Mouse (Mus musculus): ENCODE results near the gene Abhd18.
A peak's percentile ranks its signal among the peaks of the same experiment; 100 is the strongest.
"Not testable (repeated sequence)": the region's sequence is repeated elsewhere in the genome, so short reads cannot be mapped to it uniquely, and the experiment has no call there.

Gene Abhd18

DNA sequence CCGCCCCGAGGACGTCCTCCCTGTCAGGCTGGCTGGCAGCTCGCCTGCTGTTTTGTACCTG, at the start of gene Abhd18:
Gene Abhd18 (plus strand): TSS at position 14 of the 61 bp plus-strand sequence.
- DNase-seq (ENCODE audit: extremely low spot score, low read depth, low spot score) = not testable (repeated sequence)

- no peak for DNase-seq (ENCODE audit: extremely low spot score, low read depth, low spot score)
These were observed 48.7 kb upstream of the Abhd18 start for GRCm38 (mm10) chr3:40798054-40798453.

DNA sequence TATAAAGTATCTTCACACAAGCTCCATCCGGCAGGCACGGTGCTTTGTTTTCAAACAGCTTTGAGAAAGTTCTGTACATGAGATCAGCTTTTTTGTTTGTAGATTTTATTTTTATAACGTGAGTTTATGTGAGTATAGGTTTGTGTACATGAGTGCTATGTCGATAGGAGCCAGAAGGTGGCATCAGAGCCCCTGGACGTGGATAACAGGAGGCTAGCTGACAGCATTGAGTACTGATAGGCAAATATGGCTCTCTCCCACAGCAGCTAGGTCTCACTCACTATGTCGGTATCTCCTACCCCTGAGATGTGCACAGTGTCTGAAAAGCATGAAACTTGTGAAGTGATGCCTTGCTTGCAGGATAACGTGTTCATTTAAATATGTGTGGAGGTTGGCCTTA, 48.3 kb upstream of the Abhd18 start:
- DNase-seq (ENCODE audit: extremely low spot score, low read depth, low spot score) = no peak

GRCm38 (mm10) chr3:40799530-40800372, 47.0 kb upstream of the Abhd18 start, which contains the start of gene Plk4:
TSS of gene Plk4 (plus strand) at chr3:40800019.
- DNase-seq (ENCODE audit: extremely low spot score, low read depth, low spot score) = peak; percentile 94

DNA sequence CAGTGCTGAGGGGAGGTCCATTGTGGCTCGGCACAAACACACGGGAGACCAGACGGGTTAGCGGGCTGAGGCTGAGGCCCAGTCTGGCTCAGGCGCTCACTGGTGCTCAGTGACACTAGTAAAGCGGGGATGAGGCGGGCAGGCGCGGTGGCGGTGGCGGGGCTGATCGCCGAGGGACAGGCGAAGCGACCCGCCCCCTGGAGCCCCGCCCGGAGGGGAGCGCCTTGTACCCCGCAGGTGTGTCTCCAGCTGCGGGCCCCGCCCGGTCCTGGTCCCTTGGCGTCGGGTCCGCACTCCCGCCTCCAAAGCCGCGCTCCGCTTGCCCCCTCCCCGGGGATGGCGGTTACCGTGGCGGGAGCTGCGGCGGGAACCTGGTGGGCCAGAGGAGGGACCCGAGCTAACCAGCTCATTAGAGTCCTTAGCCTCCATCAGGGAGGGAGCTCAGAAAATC, 46.4 kb upstream of the Abhd18 start:
- DNase-seq (ENCODE audit: extremely low spot score, low read depth, low spot score) = no peak

- DNase-seq (ENCODE audit: extremely low spot score, low read depth, low spot score) = no peak
These were observed 39.9 kb upstream of the Abhd18 start for GRCm38 (mm10) chr3:40806871-40807270.

- no peak for DNase-seq (ENCODE audit: extremely low spot score, low read depth, low spot score)
These were observed 38.1 kb upstream of the Abhd18 start for GRCm38 (mm10) chr3:40808686-40809085.

GRCm38 (mm10) chr3:40809894-40810293, 36.9 kb upstream of the Abhd18 start:
- no peak for DNase-seq (ENCODE audit: extremely low spot score, low read depth, low spot score)

DNA sequence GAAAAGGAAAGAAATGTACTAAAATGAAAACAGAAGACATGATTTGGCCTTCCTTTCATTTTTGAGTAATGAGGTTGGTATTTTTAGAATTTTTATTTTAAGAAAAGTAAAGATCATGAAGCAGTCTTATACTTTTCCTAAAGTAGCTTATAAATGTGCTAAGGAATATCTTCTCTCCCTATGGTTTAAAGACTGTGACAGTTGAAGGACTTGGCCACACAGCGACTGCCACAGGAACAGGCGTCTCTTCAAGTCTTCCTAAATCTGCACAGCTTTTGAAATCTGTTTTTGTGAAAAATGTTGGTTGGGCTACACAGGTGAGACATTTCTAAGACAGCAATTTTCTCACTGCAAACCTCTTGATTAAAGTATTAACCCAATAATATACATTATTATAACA, 33.5 kb upstream of the Abhd18 start:
- no peak for DNase-seq (ENCODE audit: extremely low spot score, low read depth, low spot score)

DNA sequence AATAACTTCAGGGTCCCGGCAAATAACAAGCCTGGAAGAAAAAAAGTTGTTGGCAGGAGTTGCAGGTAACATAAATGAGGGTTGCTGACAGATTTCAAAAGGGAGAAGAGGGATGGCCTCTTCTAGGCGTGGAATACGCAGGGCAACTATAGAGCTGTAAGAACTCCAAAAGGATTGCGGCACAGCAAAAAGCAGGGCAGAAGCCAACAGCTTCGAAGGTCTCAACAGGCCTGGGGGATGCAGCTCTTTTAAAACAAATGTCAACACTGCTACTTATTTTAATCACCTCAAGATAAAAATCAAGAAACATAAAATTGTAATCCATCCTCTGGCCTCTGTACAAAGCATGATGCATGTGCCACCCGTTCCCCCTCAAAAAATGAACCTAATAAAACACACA, 1.2 kb upstream of the Abhd18 start:
- not testable (repeated sequence) for DNase-seq (ENCODE audit: extremely low spot score, low read depth, low spot score)

GRCm38 (mm10) chr3:40846473-40846956, 255 bp upstream of the Abhd18 start, which contains the start of gene Mfsd8:
TSS of gene Mfsd8 (minus strand) at chr3:40846886.
- peak; percentile 89 for DNase-seq (ENCODE audit: extremely low spot score, low read depth, low spot score)

DNA sequence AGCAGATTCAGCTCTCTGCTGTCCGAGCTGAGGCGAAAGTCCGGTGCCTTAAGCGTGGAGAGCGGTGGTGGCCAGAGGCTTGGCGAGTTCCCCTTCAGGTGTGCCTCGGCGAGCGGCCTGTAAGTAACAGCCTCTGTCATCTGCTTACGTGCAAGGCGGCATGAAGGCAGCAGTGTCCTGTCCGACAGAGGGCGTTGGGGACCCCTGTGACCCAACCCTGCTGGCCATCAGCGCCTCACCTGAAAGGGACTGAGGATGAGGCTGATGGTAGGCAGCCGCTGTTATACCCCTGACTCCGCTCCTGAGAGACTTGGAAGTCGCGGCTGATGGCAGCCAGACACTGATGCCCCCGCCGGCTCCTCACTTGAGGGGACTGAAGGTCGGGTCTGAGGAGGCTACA, 248 bp downstream of the Abhd18 start:
- not testable (repeated sequence) for DNase-seq (ENCODE audit: extremely low spot score, low read depth, low spot score)

- DNase-seq (ENCODE audit: extremely low spot score, low read depth, low spot score) = not testable (repeated sequence)
These were observed 1.2 kb downstream of the Abhd18 start for GRCm38 (mm10) chr3:40847936-40848335.

GRCm38 (mm10) chr3:40853123-40853738, 6.5 kb downstream of the Abhd18 start:
- DNase-seq (ENCODE audit: extremely low spot score, low read depth, low spot score) = not testable (repeated sequence)

- DNase-seq (ENCODE audit: extremely low spot score, low read depth, low spot score) = peak; percentile 93
These were observed 47.1 kb downstream of the Abhd18 start for GRCm38 (mm10) chr3:40893816-40894258.

DNA sequence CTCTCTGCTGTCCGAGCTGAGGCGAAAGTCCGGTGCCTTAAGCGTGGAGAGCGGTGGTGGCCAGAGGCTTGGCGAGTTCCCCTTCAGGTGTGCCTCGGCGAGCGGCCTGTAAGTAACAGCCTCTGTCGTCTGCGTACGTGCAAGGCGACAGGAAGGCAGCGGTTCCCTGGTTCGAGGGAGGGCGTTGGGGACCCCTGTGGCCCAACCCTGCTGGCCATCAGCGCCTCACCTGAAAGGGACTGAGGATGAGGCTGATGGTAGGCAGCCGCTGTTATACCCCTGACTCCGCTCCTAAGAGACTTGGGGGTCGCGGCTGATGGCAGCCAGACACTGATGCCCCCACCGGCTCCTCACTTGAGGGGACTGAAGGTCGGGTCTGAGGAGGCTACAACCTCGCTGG, 47.6 kb downstream of the Abhd18 start:
- not testable (repeated sequence) for DNase-seq (ENCODE audit: extremely low spot score, low read depth, low spot score)

GRCm38 (mm10) chr3:40902443-40902842, 55.7 kb downstream of the Abhd18 start, which contains the start of gene 1700034I23Rik:
TSS of gene 1700034I23Rik (minus strand) at chr3:40902543.
- DNase-seq (ENCODE audit: extremely low spot score, low read depth, low spot score) = not testable (repeated sequence)

DNA sequence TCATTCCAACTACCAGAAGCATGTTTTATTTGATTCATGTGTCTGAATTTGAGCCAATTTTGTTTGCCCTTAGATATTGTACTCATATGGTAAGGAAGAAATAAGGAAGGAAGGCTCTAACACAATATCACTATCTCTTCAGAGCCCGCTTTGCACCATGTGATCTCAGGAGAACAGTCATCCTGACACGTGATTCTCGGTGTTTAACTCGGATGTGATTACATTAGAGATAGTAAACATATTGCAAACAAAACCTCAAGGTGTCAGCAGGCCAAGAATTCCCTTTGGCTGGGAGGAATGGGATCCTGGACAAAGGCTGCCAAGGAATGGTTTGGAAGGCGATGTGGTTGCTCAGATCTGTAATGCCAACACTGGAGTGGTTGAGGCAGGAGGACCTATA, 91.4 kb downstream of the Abhd18 start:
- DNase-seq (ENCODE audit: extremely low spot score, low read depth, low spot score) = no peak

GRCm38 (mm10) chr3:40938592-40938991, 91.8 kb downstream of the Abhd18 start:
- no peak for DNase-seq (ENCODE audit: extremely low spot score, low read depth, low spot score)

DNA sequence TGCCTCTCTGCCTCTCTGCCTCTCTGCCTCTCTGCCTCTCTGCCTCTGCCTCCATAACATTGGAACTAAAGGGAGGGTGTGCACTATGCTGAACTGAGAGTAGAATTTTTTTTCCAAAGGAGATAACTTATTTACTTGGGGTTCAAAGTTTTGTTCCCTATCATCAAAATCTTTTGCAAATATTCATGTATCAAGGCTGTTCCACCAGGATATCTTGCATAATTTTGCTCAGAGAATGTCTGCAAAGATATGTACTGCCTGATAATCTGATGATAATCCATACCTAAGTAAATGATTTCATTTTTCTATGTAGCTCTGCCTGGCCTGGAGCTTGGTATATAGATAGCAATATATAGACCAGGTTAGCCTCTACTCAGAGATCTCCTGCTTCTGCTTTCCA, 92.2 kb downstream of the Abhd18 start:
- DNase-seq (ENCODE audit: extremely low spot score, low read depth, low spot score) = no peak

- peak; percentile 68 for DNase-seq (ENCODE audit: extremely low spot score, low read depth, low spot score)
These were observed 102.6 kb downstream of the Abhd18 start, which contains the start of gene Larp1b for GRCm38 (mm10) chr3:40949170-40949902. TSS of gene Larp1b (plus strand) at chr3:40949828.

All from hindlimb bud, embryonic 11.5 days (tissue).